Mouse (Mus musculus) CH12.LX (cell line): Measurements from ENCODE around the gene Slc6a16. TPM values are rescaled to one million over a fixed set of nuclear protein-coding genes. Genes with fewer than 3 reads are reported as not detected.

Source experiments
- DNase-seq: peaks from one replicate; pipeline ENCODE4 v3.0.0-alpha.2; 2013; ENCODE audit errors: extremely low read depth
- H3K27ac ChIP-seq: 2 replicates; pipeline ENCODE4 v1.5.1; 2012; ENCODE audit warnings: low read depth, mild to moderate bottlenecking, control low read depth, moderate library complexity; ENCODE audit not compliant: insufficient read depth
- H3K27me3 ChIP-seq: replicated peaks from 2 replicates; pipeline ENCODE3; 2012; ENCODE audit warnings: inconsistent platforms
- H3K36me3 ChIP-seq, 2 experiments: replicated peaks in 1 of 2; 2 replicates each; pipeline versions ENCODE3 to v1.6.1; 2012; ENCODE audit warnings: inconsistent platforms in 1 of 2, low read length in 1 of 2, mild to moderate bottlenecking in 1 of 2, mixed read lengths in 1 of 2, moderate library complexity in 1 of 2; ENCODE audit not compliant: control insufficient read depth in 1 of 2, insufficient read depth in 1 of 2
- H3K4me1 ChIP-seq, 2 experiments: 2 replicates each; pipeline ENCODE4 v1.6.1; 2012; ENCODE audit warnings: inconsistent platforms in 1 of 2, moderate library complexity in 1 of 2; ENCODE audit not compliant: insufficient read depth in 2 of 2, control insufficient read depth in 1 of 2
- H3K4me2 ChIP-seq: 2 replicates; pipeline ENCODE4 v1.6.1; 2012; ENCODE audit warnings: low read depth, mild to moderate bottlenecking, control low read depth; ENCODE audit not compliant: poor library complexity, insufficient read depth, severe bottlenecking
- H3K4me3 ChIP-seq, 3 experiments: fragments of 150-350 bp in 1 of 3; sonication (generic) in 1 of 3; replicated peaks in 1 of 3; 2 replicates each; pipeline versions ENCODE3 to v1.5.1; 2011 to 2012; ENCODE audit warnings: low read depth in 2 of 3, low read length in 2 of 3, mild to moderate bottlenecking in 2 of 3, moderate library complexity in 2 of 3, control low read depth in 1 of 3, improper control_type of control experiment in 1 of 3, inconsistent platforms in 1 of 3, mixed read lengths in 1 of 3; ENCODE audit not compliant: poor library complexity in 1 of 3
- H3K79me2 ChIP-seq: replicated peaks from 2 replicates; pipeline ENCODE4 v1.6.1; 2012; ENCODE audit warnings: mild to moderate bottlenecking, moderate library complexity; ENCODE audit not compliant: control insufficient read depth, poor library complexity, insufficient read depth, severe bottlenecking; ENCODE audit errors: extremely low read depth
- H3K9ac ChIP-seq: 2 replicates; pipeline ENCODE4 v1.6.1; 2012; ENCODE audit warnings: low read depth, mild to moderate bottlenecking, control low read depth, moderate library complexity; ENCODE audit not compliant: insufficient read depth
- H3K9me3 ChIP-seq: replicated peaks from 2 replicates; pipeline ENCODE3; 2012; ENCODE audit warnings: low read length, inconsistent platforms, mixed read lengths
- CHD2 ChIP-seq: IDR thresholded peaks from 2 replicates; pipeline ENCODE4 v1.6.1; 2011; ENCODE audit warnings: low read length, improper control_type of control experiment
- ELF1 ChIP-seq: IDR thresholded peaks from 2 replicates; pipeline ENCODE4 v1.6.1; 2014; ENCODE audit warnings: low read depth, mild to moderate bottlenecking, inconsistent platforms, low read length, improper control_type of control experiment
- EP300 ChIP-seq: IDR thresholded peaks from 2 replicates; pipeline ENCODE4 v1.6.1; 2011; ENCODE audit warnings: low read length, improper control_type of control experiment
- ETS1 ChIP-seq: conservative IDR thresholded peaks from 2 replicates; pipeline ENCODE4 v1.6.1; 2012; ENCODE audit warnings: low read depth, mild to moderate bottlenecking, inconsistent platforms, low read length, improper control_type of control experiment, moderate library complexity
- IRF4 ChIP-seq: IDR thresholded peaks from 2 replicates; pipeline ENCODE4 v1.6.1; 2014; ENCODE audit warnings: low read depth, mild to moderate bottlenecking, inconsistent platforms, low read length, improper control_type of control experiment
- KAT2A ChIP-seq: IDR thresholded peaks from 2 replicates; pipeline ENCODE4 v1.6.1; 2012; ENCODE audit warnings: low read length, improper control_type of control experiment, inconsistent platforms; ENCODE audit not compliant: insufficient replicate concordance
- MAFK ChIP-seq: IDR thresholded peaks from 2 replicates; pipeline ENCODE4 v1.6.1; 2011; ENCODE audit warnings: low read length, improper control_type of control experiment; ENCODE audit not compliant: insufficient replicate concordance
- MAX ChIP-seq: IDR thresholded peaks from 2 replicates; pipeline ENCODE4 v1.6.1; 2011; ENCODE audit warnings: low read length, improper control_type of control experiment
- NRF1 ChIP-seq: IDR thresholded peaks from 2 replicates; pipeline ENCODE4 v1.6.1; 2014; ENCODE audit warnings: low read depth, mild to moderate bottlenecking, inconsistent platforms, low read length, improper control_type of control experiment, moderate library complexity
- PAX5 ChIP-seq: IDR thresholded peaks from 2 replicates; pipeline ENCODE4 v1.6.1; 2012; ENCODE audit warnings: low read length, inconsistent platforms, mixed read lengths
- TBP ChIP-seq: conservative IDR thresholded peaks from 2 replicates; pipeline ENCODE4 v1.6.1; 2011; ENCODE audit warnings: low read depth, low read length, improper control_type of control experiment
- TCF12 ChIP-seq: IDR thresholded peaks from 2 replicates; pipeline ENCODE4 v1.6.1; 2014; ENCODE audit warnings: low read depth, mild to moderate bottlenecking, inconsistent platforms, low read length, improper control_type of control experiment
- USF1 ChIP-seq: IDR thresholded peaks from 2 replicates; pipeline ENCODE4 v1.6.1; 2014; ENCODE audit warnings: low read depth, mild to moderate bottlenecking, inconsistent platforms, low read length, improper control_type of control experiment
- ZC3H11A ChIP-seq: IDR thresholded peaks from 2 replicates; pipeline ENCODE4 v1.6.1; 2012; ENCODE audit warnings: low read depth, mild to moderate bottlenecking, inconsistent platforms, low read length, improper control_type of control experiment
- dilution Hi-C: fragments of 300-500 bp; cut with MboI; formaldehyde crosslinking; loops from 2 replicates; pipeline ENCODE4 v1.14.3; 2020; ENCODE audit warnings: low sequenced_read_pairs; ENCODE audit not compliant: extremely low pct_unique_long_range_greater_than_20kb, extremely low pct_ligation_motif_present
- in situ Hi-C: fragments of 300-500 bp; cut with MboI; formaldehyde crosslinking; loops from 3 replicates; pipeline ENCODE4 v1.14.3; 2019; ENCODE audit warnings: low sequenced_read_pairs, low pct_ligation_motif_present, low pct_unique_long_range_greater_than_20kb, mixed read lengths
- polyA plus RNA-seq: library from polyadenylated mRNA; unstranded; fragments of >175 nt; gene quantifications from 2 replicates; pipeline ENCODE4 v1.2.1, GENCODE M21; 2012; ENCODE audit warnings: low read depth; ENCODE audit not compliant: insufficient read length
- total RNA-seq, 2 experiments: library from RNA; depleted of rRNA; stranded (reverse); fragments of 300-350 nt in 1 of 2; fragments of >200 nt in 1 of 2; gene quantifications; 2 replicates each; pipeline ENCODE4 v1.2.3; 2012 to 2014

The Slc6a16 gene
- total and polyA plus RNA-seq, 3 experiments, result 0.08 to 0.37 (median 0.13) TPM

DNA sequence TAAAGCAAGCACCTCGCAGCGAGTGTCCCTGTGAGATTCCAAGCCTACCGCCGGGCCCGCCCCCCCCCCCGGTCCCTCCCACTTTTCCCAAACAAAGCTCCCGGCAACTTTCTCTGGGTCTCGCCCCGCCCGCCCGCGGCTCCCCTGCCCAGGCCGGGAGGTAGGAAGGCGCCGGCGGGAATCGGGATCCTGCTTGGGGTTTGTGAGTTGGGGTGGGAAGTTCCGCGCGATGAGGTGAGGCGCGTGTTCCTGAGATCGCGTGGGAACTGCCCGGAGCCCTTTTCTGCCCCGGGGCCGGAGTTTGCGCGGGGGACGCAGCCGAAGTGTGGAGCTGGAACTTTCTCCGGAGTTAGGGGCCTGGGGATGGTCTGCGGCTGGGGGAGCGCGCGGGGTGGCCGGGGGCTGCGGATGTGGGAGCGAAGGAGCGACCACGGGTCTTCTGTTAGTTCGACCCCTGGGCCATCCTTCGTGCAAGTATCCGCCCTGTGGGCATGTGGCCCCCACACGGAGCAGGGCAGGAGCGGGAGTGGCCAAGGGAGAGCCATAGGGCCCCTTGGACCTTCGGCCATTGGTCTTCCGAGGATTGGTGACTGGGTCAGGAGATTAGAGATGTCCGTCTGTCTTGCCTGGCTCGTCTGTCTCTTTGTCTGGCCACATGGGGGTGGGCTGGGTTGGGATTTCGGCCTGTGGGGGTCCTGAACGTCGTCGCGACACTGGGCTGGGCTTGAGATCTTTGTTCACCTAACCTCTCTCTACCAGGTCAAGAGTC is 25.0 kb upstream of the Slc6a16 start, which contains the start of gene Tead2:
Tead2 (plus strand) TSS at position 81 of the 769 bp plus-strand sequence.
- peaks cover 16 to 53% of the 10 kb centered on the region in 2 experiments for H3K4me1 ChIP-seq
- H3K27me3 ChIP-seq, result peaks cover 11% of the 10 kb centered on the region
- no peak within 1 kb of the TSS for H3K4me3 ChIP-seq
- H3K9me3 ChIP-seq, result no peaks in the 10 kb centered on the region
- in situ Hi-C loops (no loop called here), dilution Hi-C loops (no loop called here)
- H3K4me2 ChIP-seq, result no peak within 1 kb of the TSS
- no peak within 1 kb of the TSS for H3K9ac ChIP-seq
- H3K79me2 ChIP-seq, result no peaks in the 10 kb centered on the region
- TF ChIP-seq ELF1, result no peak
- TF ChIP-seq PAX5, result no peak
- TF ChIP-seq TCF12, result no peak
- DNase-seq, result no peak
- no peaks in the 10 kb centered on the region for H3K36me3 ChIP-seq
- H3K27ac ChIP-seq, result no peak within 1 kb of the TSS

DNA sequence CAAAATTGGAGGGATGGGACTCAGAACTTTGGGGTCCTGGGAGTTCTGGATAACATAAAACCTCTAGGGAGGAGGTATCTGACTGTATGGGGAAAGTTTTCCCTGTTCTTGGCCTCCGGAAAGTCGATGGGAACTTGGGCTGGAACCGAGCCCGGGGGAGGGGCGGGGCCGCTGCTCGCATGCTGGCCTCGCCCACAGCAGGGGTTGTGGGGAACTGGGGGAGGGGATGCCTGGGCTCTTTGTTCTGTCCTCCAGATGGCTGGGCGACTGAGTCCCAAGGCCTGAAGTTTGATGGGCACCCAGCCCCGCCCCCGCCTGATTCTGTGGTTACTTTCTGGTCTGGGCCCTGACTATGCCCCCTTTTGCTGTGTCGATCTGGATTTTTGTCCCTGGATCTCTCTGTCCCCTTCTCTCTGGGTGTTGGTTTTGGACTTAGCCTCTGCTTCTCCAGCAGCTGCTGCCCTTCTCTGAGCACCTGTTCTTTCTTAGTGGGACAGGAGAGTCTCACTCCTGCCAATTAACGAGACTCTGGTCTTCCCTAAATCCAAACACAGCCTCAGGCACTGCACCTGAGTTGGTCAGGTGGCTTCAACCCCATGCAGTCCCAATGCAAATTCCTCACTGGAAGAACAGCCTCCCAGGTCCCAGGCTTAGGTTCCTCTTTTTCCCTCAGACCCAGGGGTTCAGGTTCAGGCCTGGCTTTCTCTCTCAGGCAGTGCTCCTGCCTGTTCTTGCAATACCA is 24.3 kb upstream of the Slc6a16 start:
- H3K27ac ChIP-seq, result no peak overlapping the region
- TF ChIP-seq EP300 (no peak), CHD2 (peak; percentile 43; the same call in 1 of the 2 replicates)
- TF ChIP-seq, all 38 proteins: peak for 1
- peaks cover 3% of the 10 kb centered on the region for H3K27me3 ChIP-seq
- peaks cover 17 to 53% of the 10 kb centered on the region in 2 experiments for H3K4me1 ChIP-seq
- no peaks in the 10 kb centered on the region for H3K9me3 ChIP-seq
- no peak overlapping the region for H3K9ac ChIP-seq
- in situ Hi-C loops, result no loop called here
- dilution Hi-C loops, result no loop called here
- no peak for DNase-seq
- no peak overlapping the region for H3K4me2 ChIP-seq
- H3K79me2 ChIP-seq, result no peaks in the 10 kb centered on the region
- no peak overlapping the region for H3K4me3 ChIP-seq
- no peaks in the 10 kb centered on the region for H3K36me3 ChIP-seq

DNA sequence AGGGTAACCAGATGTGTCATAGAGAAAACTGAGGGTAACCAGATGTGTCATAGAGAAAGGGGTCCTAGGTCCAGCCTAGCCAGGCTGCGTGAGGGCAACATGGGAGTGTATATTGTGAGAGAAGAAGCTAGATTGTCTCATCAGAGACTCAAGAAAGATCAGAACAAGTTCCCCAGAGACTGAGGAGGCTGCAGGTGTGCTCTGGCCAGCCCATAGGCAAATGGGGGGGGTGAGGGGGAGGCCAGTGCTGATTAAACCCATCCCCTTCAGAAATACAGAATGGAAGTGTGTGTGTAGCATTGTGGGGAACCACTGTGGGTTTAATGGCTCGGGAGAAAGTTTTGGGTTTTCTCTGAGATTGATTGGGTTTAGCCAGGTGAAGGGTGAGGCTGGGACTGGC is 19.2 kb upstream of the Slc6a16 start:
- DNase-seq, result peak; percentile 76
- H3K4me3 ChIP-seq, result no peak overlapping the region
- peaks cover 18 to 56% of the 10 kb centered on the region in 2 experiments for H3K4me1 ChIP-seq
- H3K9me3 ChIP-seq, result peaks cover 5% of the 10 kb centered on the region
- no peak overlapping the region for H3K9ac ChIP-seq
- in situ Hi-C loops, result no loop called here
- peak overlapping the region; percentile 26; the same call in 1 of the 2 replicates for H3K4me2 ChIP-seq
- H3K36me3 ChIP-seq, result peaks cover 0 to 2% of the 10 kb centered on the region in 2 experiments
- H3K79me2 ChIP-seq, result no peaks in the 10 kb centered on the region
- TF ChIP-seq KAT2A, result no peak
- TF ChIP-seq EP300, result peak; percentile 66; the same call in 1 of the 2 replicates
- 0 out of 2 replicates have a peak, but pooled peaks have one; percentile 17 for TF ChIP-seq NRF1
- TF ChIP-seq MAX, result no peak
- peak; percentile 35 for TF ChIP-seq ETS1
- no peak for TF ChIP-seq ZC3H11A
- no peak for TF ChIP-seq USF1
- 0 out of 2 replicates have a peak, but pooled peaks have one; percentile 16 for TF ChIP-seq IRF4
- TF ChIP-seq TBP, result 0 out of 2 replicates have a peak, but pooled peaks have one; percentile 25
- TF ChIP-seq MAFK, result 0 out of 2 replicates have a peak, but pooled peaks have one; percentile 47
- TF ChIP-seq TCF12, result peak; percentile 75
- dilution Hi-C loops, result no loop called here
- H3K27ac ChIP-seq, result no peak overlapping the region
- no peaks in the 10 kb centered on the region for H3K27me3 ChIP-seq
